Mouse (Mus musculus) heart, embryonic 12.5 days (tissue): Measurements from ENCODE around the gene Dgcr8. TPM values are rescaled to one million over a fixed set of nuclear protein-coding genes. Genes with fewer than 3 reads are reported as not detected.
A peak's percentile ranks its signal among the peaks of the same experiment; 100 is the strongest.

Experiments
- ATAC-seq: fragments of 200-750 bp; cut with Nextera tagmentation; 2 replicates; pipeline ENCODE4 v1.8.0; 2017; ENCODE audit warnings: moderate TSS enrichment, moderate library complexity; ENCODE audit not compliant: insufficient number of reproducible peaks, low FRiP score
- H3K27ac ChIP-seq: fragments of 300-500 bp; sonication (generic); 2 replicates; pipeline ENCODE4 v1.5.1; 2016; ENCODE audit warnings: mild to moderate bottlenecking, moderate library complexity; ENCODE audit not compliant: poor library complexity, severe bottlenecking
- H3K27me3 ChIP-seq: fragments of 300-500 bp; sonication (generic); replicated peaks from 2 replicates; pipeline ENCODE4 v1.6.1; 2016; ENCODE audit warnings: mild to moderate bottlenecking, moderate library complexity
- H3K36me3 ChIP-seq: fragments of 300-500 bp; sonication (generic); 2 replicates; pipeline ENCODE4 v1.6.1; 2016; ENCODE audit warnings: mild to moderate bottlenecking, moderate library complexity
- H3K4me1 ChIP-seq: fragments of 300-500 bp; sonication (generic); replicated peaks from 2 replicates; pipeline ENCODE4 v1.6.1; 2016; ENCODE audit warnings: mild to moderate bottlenecking
- H3K4me2 ChIP-seq: fragments of 300-500 bp; sonication (generic); 2 replicates; pipeline ENCODE4 v1.6.1; 2016; ENCODE audit warnings: mild to moderate bottlenecking, moderate library complexity
- H3K4me3 ChIP-seq: fragments of 300-500 bp; sonication (generic); 2 replicates; pipeline ENCODE4 v1.5.1; 2016; ENCODE audit warnings: mild to moderate bottlenecking
- H3K9ac ChIP-seq: fragments of 300-500 bp; sonication (generic); 2 replicates; pipeline ENCODE4 v1.6.1; 2016; ENCODE audit warnings: mild to moderate bottlenecking, moderate library complexity
- H3K9me3 ChIP-seq: fragments of 300-500 bp; sonication (generic); replicated peaks from 2 replicates; pipeline ENCODE4 v1.6.1; 2016; ENCODE audit warnings: mild to moderate bottlenecking, moderate library complexity
- WGBS: fragments of 180-500 bp; shearing (Covaris S2); methylation state at CpG from one replicate; pipeline ENCODE4 v1.1.7; 2016; 5-methylcytosine and 5-hydroxymethylcytosine counted together
- microRNA counts: library from miRNA; unstranded; fragments of <30 nt; microRNA quantifications from one replicate; lab custom pipeline; 2017
- microRNA-seq: library from miRNA; unstranded; fragments of <30 nt; microRNA quantifications from one replicate; pipeline ENCODE4, GENCODE M21; 2017
- polyA plus RNA-seq: library from polyadenylated mRNA; unstranded; fragments of >200 nt; fragmentation: Nextera tagmentation; extraction: Ambion mirVana; gene quantifications from 2 replicates; pipeline ENCODE4 v1.2.1, GENCODE M21; 2016

Dgcr8 gene
- polyA plus RNA-seq, 1 experiment from 2014 or later = 24.9 TPM

- no peak overlapping the region for H3K4me2 ChIP-seq
- peak overlapping the region; percentile 6; the same call in 1 of the 2 replicates for H3K9ac ChIP-seq
- no peaks in the 10 kb centered on the region for H3K27me3 ChIP-seq
- no peak overlapping the region for H3K4me3 ChIP-seq
- H3K27ac ChIP-seq = no peak overlapping the region
- H3K9me3 ChIP-seq = no peaks in the 10 kb centered on the region
- WGBS = 54% methylated on average over 8 of the region's 8 CpGs
- H3K4me1 ChIP-seq = peaks cover 15% of the 10 kb centered on the region
- peaks cover 44% of the 10 kb centered on the region for H3K36me3 ChIP-seq
- ATAC-seq = peak; percentile 30; the same call in 1 of the 2 replicates
These were observed 69.0 kb downstream of the Dgcr8 start for GRCm38 (mm10) chr16:18220001-18220400.

DNA sequence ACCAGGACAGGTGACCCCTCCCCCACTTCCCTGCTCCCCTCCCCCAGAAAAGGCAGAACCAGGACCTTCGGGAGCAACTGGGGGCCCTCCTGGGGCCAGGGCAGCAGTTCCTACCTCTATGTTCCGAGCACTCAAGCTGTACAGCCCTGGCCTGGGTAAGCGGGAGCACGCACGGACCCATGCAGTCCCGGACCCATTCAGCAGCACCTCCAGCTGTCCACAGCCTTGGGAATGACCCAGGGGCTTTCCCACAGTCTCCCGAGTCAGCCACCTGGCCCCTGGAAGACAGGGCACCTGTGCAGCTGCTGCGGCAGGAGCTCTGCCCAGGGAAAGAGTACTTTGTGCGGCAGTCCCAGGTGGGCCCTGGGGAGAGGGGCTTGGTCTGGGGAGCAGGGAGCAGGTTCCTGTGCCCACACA is 70.5 kb downstream of the Dgcr8 start:
- peaks cover 23% of the 10 kb centered on the region for H3K4me1 ChIP-seq
- ATAC-seq = no peak
- 0 out of 2 replicates have a peak overlapping the region, but pooled peaks have one; percentile 6 for H3K9ac ChIP-seq
- H3K27ac ChIP-seq = no peak overlapping the region
- WGBS = 65% methylated on average over 9 of the region's 9 CpGs
- peaks cover 29% of the 10 kb centered on the region for H3K36me3 ChIP-seq
- no peak overlapping the region for H3K4me2 ChIP-seq
- no peak overlapping the region for H3K4me3 ChIP-seq
- H3K27me3 ChIP-seq = no peaks in the 10 kb centered on the region
- no peaks in the 10 kb centered on the region for H3K9me3 ChIP-seq

DNA sequence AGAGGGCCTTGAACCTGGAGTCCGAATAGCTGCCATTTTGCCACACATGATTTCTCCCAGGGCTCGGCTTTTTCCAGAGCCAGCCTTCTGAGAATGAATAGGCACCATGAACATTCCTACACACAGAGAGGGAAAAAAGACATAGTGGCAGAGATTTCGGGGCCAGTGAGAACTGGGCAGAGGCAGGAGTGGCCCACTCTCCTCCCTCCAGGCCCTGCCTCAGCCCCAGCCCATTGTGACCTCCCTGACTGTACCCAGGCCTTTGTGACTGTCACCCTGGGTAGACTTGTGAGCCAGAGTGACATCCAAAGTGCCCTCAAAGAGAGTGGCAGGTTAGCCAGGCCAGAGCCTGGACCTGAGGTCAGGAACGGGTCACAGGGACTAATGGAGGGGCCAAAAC is 71.5 kb downstream of the Dgcr8 start, which contains the start of gene Ccdc188:
TSS of gene Ccdc188 (plus strand) at position 301 of the 400 bp plus-strand sequence.
- Histone ChIP-seq H3K9ac (0 out of 2 replicates have a peak within 1 kb of the TSS, but pooled peaks have one; percentile 6), H3K27me3 (no peaks in the 10 kb centered on the region), H3K4me3 (no peak within 1 kb of the TSS), H3K4me2 (no peak within 1 kb of the TSS), H3K36me3 (peaks cover 19% of the 10 kb centered on the region), H3K27ac (no peak within 1 kb of the TSS), H3K9me3 (no peaks in the 10 kb centered on the region), H3K4me1 (peaks cover 23% of the 10 kb centered on the region)
- WGBS = 83% methylated on average over 4 of the region's 4 CpGs
- ATAC-seq = no peak

DNA sequence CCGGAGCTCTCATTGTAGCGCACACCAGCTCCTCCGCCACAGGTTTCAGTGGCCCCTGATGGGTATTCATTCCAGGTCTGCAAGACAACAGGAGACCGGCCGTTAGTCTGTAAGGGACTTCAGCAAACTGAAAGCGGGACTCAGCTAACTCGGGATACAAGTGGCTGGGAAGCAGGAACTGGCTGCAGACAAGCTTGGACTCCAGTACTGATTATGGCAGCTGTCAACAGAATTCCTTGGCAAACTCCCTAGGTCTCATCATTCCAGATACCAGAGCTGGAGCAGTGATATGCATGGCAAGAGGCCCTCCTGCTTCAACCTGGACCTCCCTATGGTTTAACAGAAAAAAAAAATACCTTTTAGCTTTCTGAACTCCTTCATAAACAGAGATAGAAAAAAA is 74.2 kb downstream of the Dgcr8 start:
- H3K4me2 ChIP-seq = peak overlapping the region; percentile 9; the same call in 1 of the 2 replicates
- H3K27me3 ChIP-seq = peaks cover 7% of the 10 kb centered on the region; the same call in 1 of the 2 replicates
- no peak overlapping the region for H3K9ac ChIP-seq
- no peak for ATAC-seq
- WGBS = 53% methylated on average over 7 of the region's 7 CpGs
- H3K9me3 ChIP-seq = no peaks in the 10 kb centered on the region
- H3K36me3 ChIP-seq = no peaks in the 10 kb centered on the region
- no peak overlapping the region for H3K4me3 ChIP-seq
- H3K27ac ChIP-seq = peak overlapping the region; percentile 26; the same call in 1 of the 2 replicates
- H3K4me1 ChIP-seq = peaks cover 20% of the 10 kb centered on the region

- H3K36me3 ChIP-seq = no peaks in the 10 kb centered on the region
- ATAC-seq = no peak
- H3K9me3 ChIP-seq = no peaks in the 10 kb centered on the region
- no peak overlapping the region for H3K27ac ChIP-seq
- H3K4me2 ChIP-seq = no peak overlapping the region
- peaks cover 16% of the 10 kb centered on the region for H3K4me1 ChIP-seq
- no peak overlapping the region for H3K9ac ChIP-seq
- no peak overlapping the region for H3K4me3 ChIP-seq
- H3K27me3 ChIP-seq = peaks cover 10% of the 10 kb centered on the region; the same call in 1 of the 2 replicates
- 55% methylated on average over 6 of the region's 6 CpGs for WGBS
These were observed 75.4 kb downstream of the Dgcr8 start for GRCm38 (mm10) chr16:18213689-18214088.

DNA sequence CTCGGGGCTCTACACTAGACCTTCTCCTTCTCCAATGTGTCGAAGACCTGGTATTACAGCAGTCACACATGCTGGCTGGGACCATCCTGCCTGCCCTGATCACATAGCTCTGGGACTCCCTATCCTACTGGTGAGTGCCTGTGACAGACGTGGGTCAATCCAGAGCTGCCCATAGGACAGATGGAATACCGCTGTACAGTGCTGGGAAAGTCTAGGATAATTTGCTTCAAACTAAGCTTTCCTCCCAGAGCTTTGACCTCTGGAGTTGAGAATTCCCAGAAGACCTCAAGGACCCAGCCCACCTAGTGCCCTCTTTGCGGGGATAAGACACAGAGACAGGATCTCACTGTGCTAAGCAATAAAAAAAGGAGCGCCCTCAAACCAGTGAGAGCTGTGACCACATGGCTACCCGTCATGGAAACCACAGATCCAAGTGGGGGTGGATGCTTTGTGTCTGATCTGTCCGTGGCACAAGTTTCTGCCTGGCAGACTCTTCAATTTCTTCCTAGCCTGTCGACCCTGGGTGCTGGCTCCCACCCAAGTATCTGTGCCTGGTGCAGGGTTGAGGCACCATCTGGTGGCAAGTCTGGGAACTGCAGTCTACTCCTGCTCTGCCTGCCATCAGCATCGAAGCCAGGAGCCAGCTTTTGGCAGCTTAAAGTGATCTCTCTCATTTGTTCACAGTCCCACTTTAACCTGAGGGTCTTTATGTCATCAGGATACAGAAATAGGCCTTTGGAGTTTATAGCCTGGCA is 77.5 kb downstream of the Dgcr8 start:
- H3K4me1 ChIP-seq = peaks cover 14% of the 10 kb centered on the region; the same call in 1 of the 2 replicates
- ATAC-seq = no peak
- no peak overlapping the region for H3K27ac ChIP-seq
- peaks cover 10% of the 10 kb centered on the region for H3K27me3 ChIP-seq
- no peak overlapping the region for H3K4me3 ChIP-seq
- H3K9me3 ChIP-seq = no peaks in the 10 kb centered on the region
- no peak overlapping the region for H3K4me2 ChIP-seq
- WGBS = 41% methylated on average over 10 of the region's 10 CpGs
- no peak overlapping the region for H3K9ac ChIP-seq
- no peaks in the 10 kb centered on the region for H3K36me3 ChIP-seq

- WGBS = 20% methylated on average over 8 of the region's 8 CpGs
- H3K27ac ChIP-seq = no peak overlapping the region
- H3K36me3 ChIP-seq = no peaks in the 10 kb centered on the region
- no peak overlapping the region for H3K9ac ChIP-seq
- peaks cover 14% of the 10 kb centered on the region; the same call in 1 of the 2 replicates for H3K4me1 ChIP-seq
- H3K27me3 ChIP-seq = peaks cover 10% of the 10 kb centered on the region
- no peak overlapping the region for H3K4me3 ChIP-seq
- H3K4me2 ChIP-seq = no peak overlapping the region
- no peaks in the 10 kb centered on the region for H3K9me3 ChIP-seq
- no peak for ATAC-seq
These were observed 78.2 kb downstream of the Dgcr8 start for GRCm38 (mm10) chr16:18210701-18211416.

MicroRNAs encoded within 50 kb of the gene (microRNA counts, 519-probe panel; counts per million panel counts)
- microRNA mmu-miR-1306 (lab: Ali Mortazavi, UCI) (not detected), microRNA mmu-miR-185 (lab: Ali Mortazavi, UCI) (4,621 counts per million, percentile 47 among the panel's probes with 10 or more counts)

Small RNA genes lying within 50 kb of the gene (microRNA-seq; reads per million reads assigned to microRNA genes)
- gene Gm24572 (0.71 reads per million), gene Mir1306 (178 reads per million, percentile 60 among the genes with 10 or more reads in this experiment), gene Mir185 (373 reads per million, percentile 70 among the genes with 10 or more reads in this experiment)

Other genes starting within 250 kb of the Dgcr8 start
- 56.7 and 59.2 TPM in 2 replicates for gene Dgcr6, start 236.4 kb downstream of the Dgcr8 start, polyA plus RNA-seq
- gene Prodh, start 199.0 kb downstream of the Dgcr8 start, polyA plus RNA-seq = 7.8 and 8.7 TPM in 2 replicates
- 0.40 and 0.44 TPM in 2 replicates for gene Rtn4r, start 161.6 kb downstream of the Dgcr8 start, polyA plus RNA-seq
- 0.14 and 0.15 TPM in 2 replicates for gene Ccdc188, start 71.4 kb downstream of the Dgcr8 start, polyA plus RNA-seq
- gene Zdhhc8, start 54.1 kb downstream of the Dgcr8 start, polyA plus RNA-seq = 29.5 and 33.0 TPM in 2 replicates
- gene Trmt2a, start 40.6 kb downstream of the Dgcr8 start, polyA plus RNA-seq = 57.2 and 61.9 TPM in 2 replicates
- gene Ranbp1, start 40.5 kb downstream of the Dgcr8 start, polyA plus RNA-seq = 512 and 519 TPM in 2 replicates
- gene Gm49776, start 30.9 kb downstream of the Dgcr8 start, polyA plus RNA-seq = 1.2 and 1.7 TPM in 2 replicates
- gene Tango2, start 58.9 kb upstream of the Dgcr8 start, polyA plus RNA-seq = 48.4 and 50.3 TPM in 2 replicates
- gene Arvcf, start 58.9 kb upstream of the Dgcr8 start, polyA plus RNA-seq = 32.5 and 36.9 TPM in 2 replicates
- gene Txnrd2, start 137.1 kb upstream of the Dgcr8 start, polyA plus RNA-seq = 34.9 and 37.2 TPM in 2 replicates
- 88.2 and 90.8 TPM in 2 replicates for gene Comt, start 137.6 kb upstream of the Dgcr8 start, polyA plus RNA-seq
- 7.8 and 8.0 TPM in 2 replicates for gene Gnb1l, start 209.5 kb upstream of the Dgcr8 start, polyA plus RNA-seq
- gene Rtl10, start 209.7 kb upstream of the Dgcr8 start, polyA plus RNA-seq = 1.1 TPM in 2 replicates